Mouse (Mus musculus) spleen, adult 2 months (tissue): Measurements from ENCODE around the gene Cr2.

Experiments
- CTCF ChIP-seq: fragments of 200-500 bp; IDR thresholded peaks from 2 replicates; pipeline ENCODE4 v1.5.1; 2011; ENCODE audit warnings: mild to moderate bottlenecking, inconsistent platforms; ENCODE audit not compliant: insufficient read depth, insufficient read length, insufficient replicate concordance; ENCODE audit errors: extremely low read depth
- POLR2A ChIP-seq: fragments of 200-500 bp; IDR thresholded peaks from 2 replicates; pipeline ENCODE4 v1.6.1; 2011; ENCODE audit warnings: low read depth, low read length, inconsistent platforms

- no peak for TF ChIP-seq CTCF
- TF ChIP-seq POLR2A = no peak
Measured at GRCm38 (mm10) chr1:195130479-195130878, 46.0 kb downstream of the Cr2 start.
